Mouse (Mus musculus): ENCODE measurements around the gene Gm3336.

Gm3336 gene

DNA sequence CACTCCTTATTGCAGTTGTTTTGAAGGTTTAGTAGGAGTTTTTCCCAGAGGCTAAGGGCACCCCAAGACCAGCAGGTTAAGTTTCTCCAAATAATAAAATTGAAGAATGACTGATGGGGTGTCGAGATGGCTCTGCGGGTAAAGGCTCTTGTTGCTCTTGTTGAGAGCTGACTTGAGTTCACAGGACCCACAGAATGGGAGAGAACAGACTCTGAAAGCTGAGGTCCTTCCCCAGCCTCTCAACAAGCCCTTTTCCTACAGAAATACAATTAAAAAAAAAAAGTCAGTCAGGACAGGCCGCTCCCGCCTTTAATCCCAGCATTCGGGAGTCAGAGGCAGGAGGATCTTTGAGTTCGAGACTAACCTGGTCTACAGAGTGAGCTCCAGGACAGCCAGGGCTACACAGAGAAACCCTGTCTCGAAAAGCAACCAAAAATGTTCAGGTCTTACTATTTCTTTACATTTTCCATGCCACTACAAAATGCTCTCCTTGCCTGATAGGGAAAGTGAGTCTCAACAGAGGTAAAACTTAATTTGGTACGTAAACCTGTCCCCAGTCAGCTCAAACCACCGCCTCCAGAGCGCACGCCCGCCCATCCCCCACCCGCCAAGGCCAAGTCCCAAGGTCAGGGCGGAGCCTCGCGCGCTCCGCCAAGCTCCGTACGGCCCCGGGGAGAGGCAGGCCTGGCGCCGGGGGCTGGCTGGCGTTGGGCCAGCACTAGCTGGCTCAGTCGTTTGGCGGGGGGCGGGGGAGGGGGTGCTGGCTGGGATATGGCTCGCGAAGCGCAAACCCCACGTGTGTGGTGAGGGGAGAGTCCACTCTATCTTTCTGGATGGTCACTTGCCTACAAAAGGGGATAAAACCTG, 22.1 kb upstream of the Gm3336 start:
- DNase-seq, result peak; percentile 62 to 80

- no peak for DNase-seq
Measured at GRCm38 (mm10) chr8:70696946-70697345, 21.4 kb upstream of the Gm3336 start.

GRCm38 (mm10) chr8:70697366-70698250, 20.7 kb upstream of the Gm3336 start:
- no peak for DNase-seq

GRCm38 (mm10) chr8:70698310-70699109, 19.8 kb upstream of the Gm3336 start, which contains the start of gene Jund:
Jund (plus strand) TSS chr8:70698949.
- DNase-seq, result peak; percentile 99

- DNase-seq, result peak; percentile 61 to 65
Measured at GRCm38 (mm10) chr8:70699116-70699833, 19.1 kb upstream of the Gm3336 start.

DNA sequence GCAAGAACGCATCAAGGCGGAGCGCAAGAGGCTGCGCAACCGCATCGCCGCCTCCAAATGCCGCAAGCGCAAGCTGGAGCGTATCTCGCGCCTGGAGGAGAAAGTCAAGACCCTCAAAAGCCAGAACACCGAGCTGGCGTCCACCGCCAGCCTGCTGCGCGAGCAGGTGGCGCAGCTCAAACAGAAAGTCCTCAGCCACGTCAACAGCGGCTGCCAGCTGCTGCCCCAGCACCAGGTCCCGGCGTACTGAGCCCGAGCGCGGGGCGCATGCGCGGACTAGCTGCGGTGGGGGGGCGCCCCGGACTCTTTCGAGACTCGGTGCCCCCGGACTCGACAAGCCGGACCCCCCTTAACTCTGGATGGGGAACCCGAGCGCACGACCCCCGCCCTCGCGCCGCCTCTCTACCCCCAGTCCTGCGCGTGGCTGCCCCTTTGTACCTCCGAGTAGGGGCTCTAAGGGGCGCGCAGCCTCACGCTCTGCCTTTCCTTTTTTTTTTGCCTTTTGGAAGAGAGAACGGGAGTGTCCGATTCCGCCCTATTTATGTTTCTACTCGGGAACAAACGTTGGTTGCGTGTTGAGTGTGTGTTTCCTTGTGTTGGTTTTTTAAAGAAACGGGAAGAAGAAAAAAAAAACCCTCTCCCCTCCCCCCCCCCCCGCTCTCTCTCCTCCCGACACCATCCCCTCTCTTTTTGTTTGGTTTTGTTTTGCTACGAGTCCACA, 18.3 kb upstream of the Gm3336 start:
- peak; percentile 80 to 82 for DNase-seq

GRCm38 (mm10) chr8:70700555-70700922, 17.8 kb upstream of the Gm3336 start:
- DNase-seq, result peak; percentile 82 to 87

GRCm38 (mm10) chr8:70701048-70701981, 17.0 kb upstream of the Gm3336 start:
- no peak for DNase-seq

DNA sequence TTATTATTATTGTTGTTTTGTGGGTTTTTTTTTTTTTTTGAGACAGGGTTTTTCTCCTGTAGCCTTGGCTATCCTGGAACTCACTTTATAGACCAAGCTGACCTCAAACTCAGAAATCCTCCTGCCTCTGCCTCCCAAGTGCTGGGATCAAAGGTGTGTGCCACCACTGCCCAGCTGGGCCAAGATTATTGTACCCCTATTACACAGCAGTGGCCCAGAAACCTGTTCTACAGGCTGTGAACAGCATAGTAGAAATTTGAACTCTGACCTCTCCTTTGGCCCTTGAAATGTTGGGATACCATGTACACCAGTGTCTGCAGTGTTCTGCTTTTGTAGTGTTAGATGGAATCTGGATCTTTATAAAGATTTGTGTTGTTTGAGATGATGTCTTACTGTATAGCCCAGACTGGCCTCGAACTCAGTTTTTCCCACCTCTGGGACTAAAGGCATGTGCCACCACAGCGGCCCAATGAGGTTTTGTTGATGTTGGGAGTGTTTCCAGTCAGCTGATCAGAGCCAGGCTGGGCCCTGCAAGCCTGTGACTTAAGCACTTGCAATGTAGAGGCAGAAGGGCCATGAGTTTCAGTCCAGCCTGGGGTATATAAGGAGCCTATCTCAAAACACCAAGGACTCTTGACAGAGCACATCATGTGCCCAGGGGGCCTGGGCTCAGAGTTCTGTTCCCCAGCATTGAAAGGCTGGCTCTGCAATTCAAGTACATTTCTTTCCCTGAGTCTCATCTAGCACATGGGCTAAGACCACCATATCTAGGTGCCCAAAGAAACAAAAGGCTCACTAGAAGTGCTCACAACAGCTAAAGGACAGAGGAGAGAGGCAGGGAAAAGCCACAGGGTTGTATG, 16.1 kb upstream of the Gm3336 start:
- no peak for DNase-seq

GRCm38 (mm10) chr8:70702842-70703182, 15.5 kb upstream of the Gm3336 start:
- DNase-seq, result peak; percentile 89 to 92

- DNase-seq, result no peak
Measured at GRCm38 (mm10) chr8:70703287-70703686, 15.1 kb upstream of the Gm3336 start, which contains the start of gene Iqcn. Iqcn (plus strand) TSS chr8:70703457.

GRCm38 (mm10) chr8:70708281-70708680, 10.1 kb upstream of the Gm3336 start:
- DNase-seq, result no peak

GRCm38 (mm10) chr8:70709794-70710193, 8.5 kb upstream of the Gm3336 start:
- no peak for DNase-seq

DNA sequence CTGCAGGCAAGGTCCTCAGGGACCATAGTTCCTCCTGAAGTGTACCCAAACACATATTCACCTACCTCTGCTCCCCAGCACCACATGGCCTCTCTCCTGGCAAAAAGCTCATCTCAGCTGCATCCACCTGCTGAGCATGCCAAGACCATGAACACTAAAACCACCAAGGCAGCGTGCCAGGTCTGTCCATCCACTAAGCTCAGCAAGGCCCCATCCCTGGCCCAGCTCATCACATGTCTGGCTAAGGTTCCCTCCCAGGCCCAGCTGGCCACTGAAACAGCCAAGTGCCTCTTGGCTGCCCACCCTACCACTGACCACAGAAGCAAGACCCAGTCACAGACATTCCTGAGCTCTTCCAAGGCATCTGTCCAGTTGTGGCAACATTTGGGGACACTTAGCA, 8.0 kb upstream of the Gm3336 start:
- peak in 1 of 2 experiments; percentile 51 for DNase-seq

GRCm38 (mm10) chr8:70711041-70711440, 7.3 kb upstream of the Gm3336 start:
- DNase-seq, result no peak

GRCm38 (mm10) chr8:70713991-70714390, 4.4 kb upstream of the Gm3336 start:
- DNase-seq, result no peak

DNA sequence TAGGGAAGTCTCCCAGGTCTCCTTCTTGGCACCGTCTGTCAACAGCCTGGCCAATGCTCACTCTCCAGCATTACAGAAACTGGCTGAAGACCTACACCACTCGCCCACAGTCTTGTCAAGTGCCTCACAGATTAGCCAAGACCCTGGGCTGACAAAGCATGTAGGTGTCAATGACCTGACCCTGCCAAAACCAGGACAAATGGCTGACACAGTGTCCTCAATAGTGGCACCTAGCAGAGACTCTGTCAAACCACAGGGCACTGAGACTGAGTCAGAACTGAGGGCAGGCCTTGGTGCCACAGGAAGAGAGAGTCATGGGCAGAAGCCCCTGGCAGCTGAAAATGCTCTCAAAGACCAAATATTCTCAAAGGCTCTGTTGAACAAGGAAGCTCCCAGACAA, 3.3 kb upstream of the Gm3336 start:
- no peak for DNase-seq

GRCm38 (mm10) chr8:70716521-70717400, 1.6 kb upstream of the Gm3336 start:
- no peak for DNase-seq
